ENCODE assay signal across 31 mouse cellular contexts in genomic region chr15:100116325-100116724, GRCm38 (mm10).
"Had no signal": no experiment of that assay in that cellular context is flagged by ENCODE, and none has a peak within 500 bp of the region (broad histone marks: within the 10 kb centered on the region; RNA-seq: fewer than 3 reads in every experiment).

No protein-coding gene starts in this region.

- DNase-seq: left cerebral cortex, postnatal 4 days; liver; liver, embryonic 13.5 days; liver, postnatal 0 days; lung, adult 18-20 months; lung, adult 2 months; lung, embryonic 14.5 days; lung, postnatal 10 days; lung, postnatal 14 days; lung, postnatal 36 days; lung, postnatal 4 days; midbrain, embryonic 14.5 days had no signal

- H3K27ac ChIP-seq: left cerebral cortex, adult 2 months; limb, embryonic 10.5 days; limb, embryonic 12.5 days; limb, embryonic 13.5 days; limb, embryonic 15.5 days; liver, embryonic 12.5 days; liver, embryonic 13.5 days; liver, embryonic 14.5 days; liver, embryonic 15.5 days; lung, embryonic 15.5 days; macrophage; midbrain, embryonic 10.5 days; midbrain, embryonic 12.5 days; midbrain, embryonic 13.5 days; midbrain, embryonic 15.5 days had no signal

- H3K9me3 ChIP-seq: limb, embryonic 10.5 days; limb, embryonic 12.5 days; limb, embryonic 13.5 days; limb, embryonic 15.5 days; liver, embryonic 12.5 days; liver, embryonic 13.5 days; liver, embryonic 15.5 days; lung, embryonic 15.5 days; megakaryocyte, embryonic 14.5 days; midbrain, embryonic 10.5 days; midbrain, embryonic 12.5 days; midbrain, embryonic 13.5 days; midbrain, embryonic 15.5 days had no signal

- H3K4me2 ChIP-seq: limb, embryonic 12.5 days; limb, embryonic 13.5 days; limb, embryonic 15.5 days; liver, embryonic 11.5 days; liver, embryonic 12.5 days; liver, embryonic 13.5 days; liver, embryonic 15.5 days; lung, embryonic 14.5 days; lung, embryonic 15.5 days; midbrain, embryonic 11.5 days; midbrain, embryonic 12.5 days; midbrain, embryonic 13.5 days; midbrain, embryonic 15.5 days had no signal

- ATAC-seq: liver, embryonic 12.5 days; liver, postnatal 0 days; midbrain, embryonic 13.5 days; midbrain, embryonic 15.5 days; midbrain, embryonic 16.5 days had no signal

- H3K27me3 ChIP-seq: limb, embryonic 12.5 days; limb, embryonic 13.5 days; limb, embryonic 15.5 days; liver, embryonic 12.5 days; liver, embryonic 13.5 days; liver, embryonic 15.5 days; lung, embryonic 15.5 days; midbrain, embryonic 13.5 days; midbrain, embryonic 15.5 days had no signal

- H3K9ac ChIP-seq: limb, embryonic 12.5 days; limb, embryonic 13.5 days; limb, embryonic 15.5 days; liver, embryonic 12.5 days; liver, embryonic 13.5 days; liver, embryonic 14.5 days; liver, embryonic 15.5 days; liver, postnatal 0 days; lung, embryonic 14.5 days; lung, embryonic 15.5 days; midbrain, embryonic 12.5 days; midbrain, embryonic 13.5 days; midbrain, embryonic 15.5 days had no signal

- H3K4me3 ChIP-seq: left cerebral cortex, adult 2 months; limb, embryonic 10.5 days; limb, embryonic 12.5 days; limb, embryonic 13.5 days; limb, embryonic 15.5 days; liver, embryonic 12.5 days; liver, embryonic 13.5 days; liver, embryonic 15.5 days; lung, embryonic 15.5 days; megakaryocyte, embryonic 14.5 days; midbrain, embryonic 10.5 days; midbrain, embryonic 12.5 days; midbrain, embryonic 13.5 days; midbrain, embryonic 15.5 days; myocyte had no signal

- H3K36me3 ChIP-seq: liver, embryonic 15.5 days had no signal
